Mouse (Mus musculus) monocyte, adult 59 days (primary cell): Measurements from ENCODE around the gene C1ql2. TPM values are rescaled to one million over a fixed set of nuclear protein-coding genes. Genes with fewer than 3 reads are reported as not detected.

ENCODE experiments used
- total RNA-seq, 2 experiments: library from RNA; stranded (reverse); gene quantifications; one replicate each; pipeline ENCODE4 v1.2.4; 2023

C1ql2 gene
- total RNA-seq = not detected

GRCm38 (mm10) chr1:120340419-120341171 is at the start of gene C1ql2:
TSS of gene C1ql2 (plus strand) at chr1:120340582.

Other genes starting within 250 kb of the C1ql2 start
- 100 to 1,000 TPM; 119 to 136 TPM for gene Dbi, start 219.5 kb upstream of the C1ql2 start, total RNA-seq
- gene 3110009E18Rik, start 219.4 kb upstream of the C1ql2 start, total RNA-seq = 10 to 100 TPM in 1 of 2 experiments, 1 to 10 TPM in 1; 9.7 to 12.7 TPM
- 10 to 100 TPM; 12.5 to 13.7 TPM for gene Steap3, start 67.9 kb upstream of the C1ql2 start, total RNA-seq
- gene Marco, start 164.4 kb downstream of the C1ql2 start, total RNA-seq = 1 to 10 TPM; 7.2 to 8.4 TPM